Mouse (Mus musculus) gastrocnemius, postnatal 10 days (tissue): ENCODE measurements at regions not wholly inside any gene's neighbourhood (a gene's known extent, or its start where the extent isn't known, plus 50 kb on each side); places are given as distances from the start of the nearest gene placed in this dataset.
A peak's percentile ranks its signal among the peaks of the same experiment; 100 is the strongest.
"Not testable (repeated sequence)": the region's sequence is repeated elsewhere in the genome, so short reads cannot be mapped to it uniquely, and the experiment has no call there.

Experiments used
- DNase-seq: peaks from one replicate; pipeline ENCODE4 v3.0.0; 2021; ENCODE audit warnings: mixed read lengths

DNA sequence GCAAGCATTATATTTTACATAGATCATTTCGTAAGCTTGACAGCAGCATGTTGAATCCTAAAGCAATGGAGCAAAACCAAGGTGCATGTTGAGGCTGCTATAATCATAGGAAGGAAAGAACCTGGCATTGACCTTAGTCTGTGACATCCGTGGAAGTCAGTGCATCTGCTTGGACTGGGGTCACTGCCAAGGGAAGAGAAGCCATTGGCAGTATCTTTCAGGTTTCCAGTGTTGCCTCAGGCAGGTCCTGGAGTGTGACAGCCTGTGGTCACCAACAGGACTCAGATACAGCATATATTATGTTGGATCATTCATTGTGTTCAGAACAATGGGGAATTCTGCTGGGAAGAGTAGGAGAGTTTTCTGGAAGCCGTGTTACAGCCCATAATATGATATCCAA, 535.8 kb upstream of the Auts2 start:
- no peak for DNase-seq

DNA sequence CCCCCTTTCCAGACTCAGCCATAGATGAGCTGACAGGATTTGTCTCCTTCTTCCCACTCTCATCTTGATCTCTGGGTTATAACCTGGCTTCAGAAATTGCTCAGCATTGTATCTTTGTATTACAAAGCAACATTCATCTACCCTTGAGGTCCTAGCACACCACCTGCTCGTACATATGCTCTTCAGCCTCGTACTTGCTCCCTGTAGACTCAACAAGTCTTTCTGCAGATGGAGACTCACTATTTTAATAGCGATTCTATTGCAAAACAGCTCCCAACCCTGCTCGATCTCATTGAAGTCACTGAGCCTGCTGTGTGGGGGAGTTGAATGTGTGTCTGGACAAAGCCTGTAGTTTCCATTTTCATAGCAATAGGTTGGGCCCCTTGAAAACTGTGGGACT, 535.2 kb upstream of the Auts2 start:
- no peak for DNase-seq

DNA sequence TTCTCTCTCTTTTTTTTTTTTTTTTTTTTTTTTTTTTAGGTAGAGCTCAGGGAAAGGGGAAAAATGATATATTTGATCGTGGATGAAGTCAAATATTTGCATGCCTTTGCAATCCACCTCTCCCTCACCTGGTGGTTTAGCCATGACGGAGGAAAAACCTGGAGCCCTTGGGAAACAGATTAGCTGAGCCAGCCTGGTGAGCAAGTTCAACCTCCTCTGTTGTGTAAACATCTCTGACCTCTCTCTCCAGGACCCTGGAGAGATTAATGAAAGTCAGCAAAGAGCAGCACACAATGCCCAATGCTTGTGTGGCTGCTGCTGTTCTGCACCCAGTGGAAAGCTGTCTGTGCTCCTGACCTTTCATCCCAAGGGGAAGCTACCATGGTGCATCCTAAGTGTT, 530.2 kb upstream of the Auts2 start:
- DNase-seq, result no peak

DNA sequence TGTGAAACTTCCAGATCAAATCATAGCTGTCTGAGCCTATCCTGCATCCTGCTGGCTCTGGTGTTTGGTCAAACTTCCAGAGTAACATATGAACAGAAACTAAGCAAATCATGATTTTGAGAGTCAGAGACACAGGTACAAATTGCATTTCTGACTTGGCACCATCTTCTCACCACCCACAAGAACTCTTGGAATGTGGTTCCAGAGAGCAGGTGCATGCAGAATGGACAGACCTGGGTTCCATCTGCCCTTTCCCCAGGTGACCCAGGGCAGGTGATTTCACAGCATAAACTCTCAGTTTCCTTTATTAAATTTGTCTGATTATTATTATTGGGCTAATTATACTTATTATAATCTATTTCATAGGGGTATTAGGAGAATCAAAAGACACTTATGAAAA, 527.0 kb upstream of the Auts2 start:
- no peak for DNase-seq

DNA sequence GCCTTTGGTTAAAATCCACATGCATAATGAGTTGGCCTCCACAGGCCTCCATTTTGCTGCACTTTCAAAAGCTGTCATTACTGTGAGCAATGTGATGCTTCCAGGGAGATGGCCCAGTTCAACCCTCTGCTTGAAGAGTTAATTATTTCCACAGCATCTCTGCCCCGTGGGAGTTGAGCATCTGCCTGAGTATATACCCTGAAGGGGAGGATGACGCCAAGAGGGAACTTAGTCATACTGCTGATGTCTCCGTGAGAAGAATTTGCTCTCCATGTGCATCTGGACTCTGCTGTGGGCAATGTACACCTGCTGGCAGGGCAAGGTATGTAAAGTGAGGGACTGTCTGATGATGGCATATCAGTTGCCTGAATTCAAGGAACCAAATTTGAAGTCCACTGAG, 519.3 kb upstream of the Auts2 start:
- no peak for DNase-seq

DNA sequence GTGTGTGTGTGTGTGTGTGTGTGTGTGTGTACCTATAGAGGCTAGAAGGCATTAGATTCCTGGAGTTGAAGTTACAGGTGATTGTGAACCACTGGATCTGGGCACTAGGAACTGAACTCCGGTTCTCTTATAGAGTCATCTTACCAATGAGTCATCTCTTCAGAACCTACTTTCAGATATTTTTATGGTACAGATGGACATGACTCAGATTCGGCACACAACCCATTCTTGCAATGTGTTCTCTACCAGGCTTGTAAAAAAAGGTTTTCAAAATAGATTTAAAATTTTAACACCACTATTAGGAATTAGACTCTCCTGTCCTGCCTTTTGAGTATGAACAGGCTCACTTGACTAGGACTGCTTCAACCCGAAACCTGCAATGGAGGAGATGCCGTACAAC, 504.3 kb upstream of the Auts2 start:
- DNase-seq, result no peak

DNA sequence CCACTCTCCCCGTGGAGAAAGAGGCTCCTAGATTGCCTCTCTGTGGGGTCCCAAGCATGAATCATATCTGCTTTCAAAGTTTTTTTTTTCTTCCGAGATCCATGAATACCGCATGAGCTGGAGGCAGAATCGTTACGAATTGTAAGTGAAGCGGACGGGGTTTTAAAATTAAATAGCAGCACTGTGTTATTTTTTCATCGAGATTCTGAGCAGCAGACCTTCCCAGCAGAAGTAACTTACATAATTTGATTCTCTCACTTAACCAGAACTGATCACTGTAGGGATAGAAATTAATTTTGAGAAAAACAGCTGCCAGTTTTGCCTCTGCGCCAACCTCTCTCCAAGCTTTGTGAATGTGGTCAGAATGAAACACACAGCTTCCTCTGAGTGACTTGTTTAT, 502.5 kb upstream of the Auts2 start:
- no peak for DNase-seq

DNA sequence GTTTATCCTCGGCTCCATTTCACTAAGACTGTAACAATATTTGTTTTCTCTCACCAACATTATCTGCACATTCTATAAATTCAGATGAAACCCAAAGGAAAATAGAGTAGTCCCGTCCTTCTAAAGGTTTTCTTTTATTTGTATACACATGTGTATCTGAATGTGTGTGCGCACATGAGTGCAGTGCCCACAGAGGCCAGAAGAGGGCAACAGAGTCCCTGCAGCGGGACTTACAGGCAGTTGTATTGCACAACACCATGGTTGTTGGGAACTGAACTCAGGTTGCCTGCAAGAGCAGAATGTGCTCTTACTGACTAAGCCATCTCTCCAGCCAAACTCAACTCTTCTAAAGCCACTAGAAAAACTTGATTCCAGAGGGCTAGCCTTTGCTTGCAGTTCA, 484.4 kb upstream of the Auts2 start:
- no peak for DNase-seq

DNA sequence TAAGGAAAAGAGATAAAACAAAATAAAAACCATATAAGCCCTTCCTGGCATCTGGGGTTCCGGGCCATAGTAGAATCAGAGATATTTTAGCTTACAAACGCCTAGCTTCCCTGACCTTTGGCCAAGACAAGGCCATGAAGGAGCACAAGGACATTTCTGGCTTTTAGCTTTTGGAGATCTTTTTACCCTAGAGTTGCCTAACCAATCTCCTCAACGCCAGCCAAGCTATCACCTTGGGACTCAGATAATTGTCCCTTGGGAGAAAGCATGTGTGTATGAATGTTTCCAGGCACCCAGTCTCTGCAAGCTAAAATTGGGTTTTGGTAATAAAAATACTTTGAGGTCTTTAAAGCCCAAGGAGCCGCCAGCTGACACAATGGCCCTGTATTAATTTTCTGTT, 482.0 kb upstream of the Auts2 start:
- DNase-seq, result no peak

DNA sequence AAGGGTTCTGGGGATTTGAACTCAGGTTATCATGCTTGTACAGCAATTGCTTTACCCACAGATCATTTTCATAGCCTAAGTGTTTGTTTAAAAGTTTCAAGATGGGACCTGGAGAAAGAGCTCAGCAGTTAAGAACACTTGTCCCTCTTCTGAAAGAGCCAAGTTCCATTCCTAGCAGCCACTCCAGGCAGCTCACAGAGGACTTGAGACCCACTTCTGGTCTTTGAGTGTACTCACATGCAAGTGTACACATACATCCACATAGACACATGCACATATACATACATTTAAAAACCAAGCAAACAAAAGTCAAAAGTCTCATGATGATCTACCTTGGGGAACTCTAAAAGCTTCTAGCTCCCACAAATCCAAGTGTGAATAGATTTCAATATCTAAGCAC, 477.7 kb upstream of the Auts2 start:
- DNase-seq, result no peak

DNA sequence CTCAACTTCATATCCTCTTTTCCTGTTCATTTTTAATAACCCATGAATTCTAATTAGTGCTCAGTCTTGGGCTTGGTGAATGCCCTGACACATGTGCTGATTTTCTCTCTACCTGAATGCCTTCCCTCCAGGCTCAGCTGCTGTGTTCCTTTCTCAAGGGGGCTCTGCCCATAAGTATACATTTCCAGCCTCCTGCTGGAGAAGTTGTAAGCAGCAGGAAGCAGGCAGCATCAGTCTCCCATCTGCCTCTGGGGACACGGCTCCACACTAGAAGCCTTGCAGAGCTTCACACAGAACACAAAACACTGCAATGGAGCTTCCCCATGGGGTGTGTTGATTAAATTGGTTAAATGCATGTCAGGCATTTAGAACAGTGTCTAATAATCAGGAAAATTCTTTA, 477.0 kb upstream of the Auts2 start:
- no peak for DNase-seq

DNA sequence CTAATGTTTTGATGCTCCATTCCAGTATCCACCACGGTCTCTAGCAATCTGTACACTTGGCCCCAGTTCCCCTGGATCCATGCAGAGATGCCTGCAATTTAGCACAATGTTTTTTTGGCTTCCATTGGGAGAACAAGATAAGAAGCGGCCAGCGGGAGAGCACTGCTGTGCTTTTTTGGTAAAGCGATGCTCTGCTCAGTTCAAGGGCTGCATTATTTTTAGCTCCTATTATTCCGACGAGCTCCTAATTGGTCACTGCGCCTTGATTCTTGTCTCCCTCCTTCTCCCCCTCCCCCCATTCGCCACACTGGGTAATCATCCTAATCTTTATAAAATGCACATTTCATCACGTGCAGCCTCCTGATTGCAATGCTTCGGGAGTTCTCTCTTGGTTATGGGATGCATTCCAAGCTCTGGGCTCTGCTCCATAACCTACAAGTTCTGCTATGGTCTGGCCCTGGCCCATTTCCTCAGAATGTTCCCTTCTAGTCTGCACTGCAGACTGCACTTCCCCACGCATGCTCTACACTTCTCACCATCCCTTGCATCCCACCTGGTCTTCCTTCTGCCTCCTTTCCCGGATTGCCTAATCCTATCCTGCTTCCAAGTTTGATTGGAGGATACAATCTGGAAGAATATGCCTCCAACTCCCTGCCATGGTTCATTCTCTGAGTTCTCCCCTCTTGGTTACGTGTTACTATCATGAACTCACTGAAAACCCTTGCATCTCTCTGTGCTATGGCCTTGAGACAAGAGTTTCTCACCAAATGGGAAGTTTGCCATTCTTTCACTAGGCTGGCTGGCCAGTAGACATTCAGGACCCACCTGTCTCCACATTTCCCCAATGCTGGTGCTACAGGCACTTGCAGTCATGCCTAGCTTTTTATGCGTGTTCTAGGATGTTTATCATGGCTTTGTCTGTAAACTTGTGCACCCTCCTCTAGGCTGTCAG, 467.8 kb upstream of the Auts2 start:
- peak; percentile 4 for DNase-seq

DNA sequence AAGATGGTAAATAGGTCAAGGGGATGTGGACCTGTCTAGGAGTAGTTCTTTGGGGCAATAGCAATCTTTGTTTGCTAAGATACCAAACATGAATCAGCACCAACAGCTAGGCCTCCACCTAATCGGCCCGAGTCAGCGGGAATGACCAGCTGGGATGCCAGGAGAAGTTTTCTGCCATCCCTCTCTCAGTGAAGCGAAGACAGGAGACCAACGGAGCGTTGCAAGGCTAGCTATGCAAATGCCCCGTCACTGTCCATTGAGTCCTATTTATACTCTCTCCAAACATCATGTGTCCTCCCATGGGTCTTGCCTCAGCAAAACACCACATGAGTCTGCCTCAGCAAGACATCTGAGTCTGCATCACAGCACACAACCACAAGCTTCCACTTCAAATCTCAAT, 439.7 kb upstream of the Auts2 start:
- DNase-seq, result no peak

DNA sequence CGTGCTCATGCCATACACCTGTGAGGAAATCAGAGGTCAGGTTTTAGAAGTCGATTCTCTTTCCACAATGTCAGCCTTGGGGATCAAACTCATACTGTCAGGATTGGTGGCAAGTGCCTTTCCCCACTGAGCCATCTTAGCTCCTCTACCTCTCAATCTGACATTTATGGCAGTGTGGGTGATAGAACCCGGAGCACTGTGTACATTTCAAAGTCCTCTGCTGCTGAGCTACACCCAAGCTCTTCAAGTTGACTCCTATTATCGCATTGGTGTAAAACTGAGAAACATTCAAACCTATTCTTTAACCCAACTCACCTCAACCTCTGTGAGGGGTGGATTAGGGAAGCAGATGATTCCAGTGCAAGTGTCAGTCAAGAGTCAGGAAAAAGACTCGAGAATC, 435.9 kb upstream of the Auts2 start:
- no peak for DNase-seq

DNA sequence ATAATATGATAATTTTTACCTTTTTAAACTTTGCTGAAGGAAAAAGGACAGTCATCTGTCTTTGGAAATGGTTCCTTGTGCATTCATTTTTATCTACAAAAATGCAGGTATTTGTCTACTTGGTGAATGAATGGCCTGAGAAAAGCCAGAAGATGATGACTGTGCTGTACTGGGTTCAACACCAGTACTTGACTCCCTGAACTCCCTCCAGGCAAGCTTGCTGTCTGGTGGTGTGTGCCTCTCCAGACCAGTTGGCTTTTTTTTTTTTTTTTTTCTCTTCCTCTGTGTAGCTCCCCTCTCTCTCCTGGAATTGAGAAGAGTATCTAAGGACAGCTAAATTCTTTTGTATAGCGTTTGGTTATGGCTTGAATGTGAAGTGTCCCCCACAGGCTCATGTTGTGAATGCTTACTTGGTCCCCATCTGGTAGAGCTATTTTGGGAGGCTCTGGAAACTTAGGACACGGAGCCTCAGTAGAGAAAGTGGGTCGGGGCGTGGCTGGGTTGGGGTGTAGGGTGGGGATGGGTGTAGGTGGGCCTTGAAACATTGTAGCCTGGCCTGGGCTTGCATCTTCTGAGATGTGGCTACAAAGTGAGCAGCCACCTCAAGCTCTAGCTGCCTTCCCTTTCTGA, 432.3 kb upstream of the Auts2 start:
- DNase-seq, result no peak

DNA sequence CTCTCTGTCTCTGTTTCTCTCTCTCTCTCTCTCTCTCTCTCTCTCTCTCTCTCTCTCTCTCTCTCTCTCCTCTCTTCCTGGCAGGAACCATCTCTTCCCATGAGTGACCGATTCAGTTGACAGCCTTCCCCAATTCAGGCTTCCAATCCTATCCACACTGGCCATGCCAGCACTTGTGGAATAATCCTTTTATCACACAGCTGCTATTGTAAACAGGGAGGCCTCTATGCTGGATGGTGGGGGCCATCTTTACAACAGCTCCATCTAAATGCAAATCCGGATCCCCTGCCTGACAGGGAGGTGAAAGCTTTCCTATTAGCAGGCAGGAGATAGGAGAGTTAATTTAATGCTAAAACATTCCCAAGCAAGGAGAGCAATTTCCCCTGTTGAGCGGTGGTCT, 431.7 kb upstream of the Auts2 start:
- no peak for DNase-seq

DNA sequence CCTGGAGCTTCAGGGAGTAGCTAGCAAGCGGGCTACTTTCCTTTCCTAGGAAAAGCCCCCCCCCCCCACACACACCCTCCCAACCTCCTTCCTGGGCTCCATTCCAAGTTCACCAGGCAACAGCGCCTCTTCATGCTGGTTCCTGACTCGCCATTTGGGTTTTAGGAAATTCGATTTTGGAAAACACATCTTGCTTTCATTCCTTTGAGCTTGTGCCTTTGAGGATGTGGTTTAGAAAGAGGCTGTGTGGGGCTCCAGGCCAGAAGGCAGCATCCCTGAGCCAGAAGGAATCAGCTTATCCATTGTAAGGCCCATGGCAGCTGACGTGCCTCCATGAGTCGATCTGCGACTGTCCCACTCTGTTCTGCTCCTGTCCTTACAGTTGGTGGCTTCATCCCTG, 427.9 kb upstream of the Auts2 start:
- DNase-seq, result no peak

DNA sequence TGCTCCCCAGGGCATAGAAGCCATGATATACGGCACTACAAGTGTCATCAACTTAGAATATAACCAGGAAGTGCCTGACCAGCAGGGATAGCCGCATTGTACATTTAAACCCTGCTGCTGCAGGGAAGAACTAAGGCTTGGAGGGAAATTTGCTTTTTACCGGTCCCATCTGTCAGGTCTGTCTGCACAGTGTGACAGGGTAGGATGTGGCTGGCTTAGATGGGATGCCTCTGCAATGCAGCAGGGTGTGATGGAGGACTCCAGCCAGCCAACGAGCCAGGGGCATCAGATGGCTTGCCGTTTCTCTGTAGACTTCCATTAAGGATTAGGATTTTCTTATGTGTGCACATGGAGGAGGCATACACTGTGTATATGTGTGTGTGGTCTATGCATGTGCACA, 426.2 kb upstream of the Auts2 start:
- no peak for DNase-seq

DNA sequence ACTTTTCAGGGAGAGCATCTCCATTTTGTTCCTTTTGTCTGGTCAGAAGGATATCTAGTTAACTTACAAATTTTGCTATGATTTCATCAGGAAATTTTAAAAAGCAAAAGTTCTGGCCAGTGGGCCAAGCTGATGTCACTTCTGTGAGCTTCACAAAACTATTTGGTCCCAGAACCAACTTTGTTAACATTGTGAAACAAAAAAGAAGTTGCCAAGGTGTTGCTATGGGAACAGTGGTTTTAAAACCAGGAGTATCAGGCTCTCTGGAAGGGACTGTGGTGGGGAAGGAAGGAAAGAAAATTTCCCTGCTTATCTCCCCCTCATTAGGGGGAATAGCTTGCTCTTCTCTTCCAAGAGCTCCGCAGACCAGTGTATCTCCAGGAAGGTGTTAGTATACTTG, 416.8 kb upstream of the Auts2 start:
- no peak for DNase-seq

DNA sequence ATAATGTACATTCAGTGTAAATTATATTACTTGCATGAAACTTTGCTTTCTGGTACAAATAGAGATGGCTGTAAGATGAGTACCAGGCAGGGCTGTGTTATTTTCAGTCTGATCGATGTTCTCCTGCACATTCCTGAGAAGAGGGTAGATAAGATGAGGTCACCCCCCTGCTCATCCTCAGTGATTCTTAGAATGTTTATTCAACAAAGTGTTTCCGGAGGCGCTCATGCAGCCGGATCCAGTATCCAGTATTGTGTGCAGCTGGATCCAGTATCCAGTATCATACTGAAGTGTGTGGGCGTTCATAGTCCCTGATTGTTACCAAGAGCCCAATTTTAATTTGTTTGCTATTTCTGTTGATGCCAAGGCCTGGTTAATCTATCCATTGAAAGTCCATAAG, 413.0 kb upstream of the Auts2 start:
- no peak for DNase-seq

DNA sequence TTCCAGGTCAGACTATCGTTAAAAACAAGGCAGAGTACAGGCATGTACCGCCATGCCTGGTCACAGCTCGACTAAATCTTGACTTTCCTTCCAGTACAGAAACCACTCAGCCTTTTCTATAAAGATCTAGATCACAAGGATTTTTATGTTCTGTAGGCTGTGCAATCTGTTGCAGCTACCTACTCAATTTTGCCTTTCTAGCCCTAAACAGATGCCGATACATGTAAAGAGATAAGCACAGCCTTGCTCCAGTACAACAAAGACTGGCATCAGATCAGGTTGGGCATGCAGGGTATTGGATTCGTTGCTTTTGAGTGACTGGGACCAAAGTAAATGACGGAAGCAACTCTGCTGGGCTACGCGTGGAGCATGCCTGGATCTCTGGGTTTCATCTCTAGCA, 411.9 kb upstream of the Auts2 start:
- DNase-seq, result no peak

DNA sequence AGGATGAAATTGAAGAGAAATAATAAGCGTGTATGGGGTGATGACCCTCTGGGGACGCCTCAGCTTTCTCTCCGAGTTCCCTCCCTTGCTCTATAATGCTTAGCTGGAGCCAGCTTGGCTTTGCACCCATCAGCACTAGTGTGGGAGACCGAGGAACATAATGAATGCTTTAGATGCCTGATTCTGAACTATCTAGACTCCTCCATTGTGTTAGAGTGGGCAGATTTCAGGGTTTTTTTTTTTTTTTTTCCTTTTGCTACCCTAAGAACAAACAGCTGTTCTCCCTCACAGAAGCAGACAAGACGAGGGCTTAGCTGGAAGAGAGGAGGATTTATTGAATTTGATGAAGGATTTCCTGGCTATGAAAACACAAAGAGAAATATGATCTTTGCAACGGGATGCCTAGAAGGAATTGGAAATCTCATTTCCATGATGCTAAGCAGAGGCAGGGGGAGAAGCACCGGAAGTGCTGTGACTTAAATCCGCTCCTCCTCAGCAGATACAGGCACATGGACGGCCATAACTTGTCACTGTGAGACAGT, 390.4 kb upstream of the Auts2 start:
- DNase-seq, result no peak

DNA sequence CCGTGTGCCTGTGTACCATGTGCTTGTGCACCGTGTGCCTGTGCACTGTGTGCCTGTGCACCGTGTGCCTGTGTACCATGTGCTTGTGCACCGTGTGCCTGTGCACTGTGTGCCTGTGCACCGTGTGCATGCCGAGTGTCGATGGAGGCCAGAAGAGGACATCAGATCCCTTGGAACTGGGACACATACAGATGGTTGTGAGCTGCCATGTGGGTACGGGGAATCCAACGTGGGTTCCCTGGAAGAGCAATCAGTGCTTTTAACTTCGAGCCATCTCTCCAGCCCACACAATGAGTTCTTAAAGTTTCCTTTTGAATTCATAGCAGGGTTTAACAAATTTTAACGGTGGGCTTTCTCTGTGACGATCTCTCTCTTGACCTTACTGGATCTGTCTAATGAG, 386.8 kb upstream of the Auts2 start:
- DNase-seq, result not testable (repeated sequence)

DNA sequence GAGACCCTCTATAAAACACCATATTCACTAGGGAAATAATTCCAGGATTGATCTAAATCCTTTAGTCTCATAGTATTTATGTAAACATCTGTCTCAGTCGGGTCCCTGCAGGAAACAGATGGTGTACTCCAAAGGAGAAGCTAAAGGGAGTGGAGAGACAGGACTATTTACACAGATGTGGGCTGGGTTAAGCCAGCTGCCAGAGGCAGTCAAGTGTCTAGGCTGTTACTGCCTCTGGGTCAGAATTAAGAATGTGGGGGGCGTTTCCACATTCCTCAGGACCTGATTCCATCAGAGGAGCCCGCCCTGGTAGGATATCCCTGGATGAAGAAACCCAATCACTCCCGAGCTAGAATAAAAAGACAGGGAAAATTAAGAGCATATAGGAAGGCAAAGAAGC, 380.2 kb upstream of the Auts2 start:
- no peak for DNase-seq
